Mouse (Mus musculus): ENCODE results near the gene Rnf115. TPM values are rescaled to one million over a fixed set of nuclear protein-coding genes. Genes with fewer than 3 reads are reported as not detected.

The Rnf115 gene
- polyA plus RNA-seq, 1 experiment from 2014 or later = 40.4 TPM

DNA sequence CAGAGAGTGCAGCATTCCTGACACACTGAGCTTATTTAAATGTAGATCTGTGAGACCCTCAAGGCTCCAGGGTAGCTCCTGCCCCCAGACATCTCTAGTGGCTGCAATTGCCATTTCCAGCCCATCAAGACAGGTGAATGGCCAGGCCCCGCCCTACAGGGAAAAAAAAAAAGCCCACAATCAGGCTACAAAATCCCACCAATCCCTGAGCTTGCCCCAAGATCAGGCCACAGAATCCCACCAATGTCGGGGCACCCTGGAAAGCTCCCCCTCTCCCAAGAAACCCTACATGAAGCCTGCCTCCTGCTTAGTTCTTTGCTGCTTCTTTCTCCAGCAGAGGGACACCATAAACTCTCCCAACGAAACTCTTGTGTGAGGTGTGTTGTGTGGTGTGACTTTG, 80.7 kb downstream of the Rnf115 start:
- no peak overlapping the region for H3K27ac ChIP-seq
- H3K4me2 ChIP-seq = no peak overlapping the region
- no peak for ATAC-seq (ENCODE audit: insufficient read depth, low FRiP score, low read depth)
- no peak overlapping the region for H3K9ac ChIP-seq
- H3K4me3 ChIP-seq (replicated peaks) = no peak overlapping the region
- no peaks in the 10 kb centered on the region for H3K4me1 ChIP-seq
- 74% methylated on average over 3 of the region's 3 CpGs for WGBS
- H3K9me3 ChIP-seq = no peaks in the 10 kb centered on the region
- H3K27me3 ChIP-seq (replicated peaks) = no peaks in the 10 kb centered on the region
- H3K36me3 ChIP-seq = no peaks in the 10 kb centered on the region

DNA sequence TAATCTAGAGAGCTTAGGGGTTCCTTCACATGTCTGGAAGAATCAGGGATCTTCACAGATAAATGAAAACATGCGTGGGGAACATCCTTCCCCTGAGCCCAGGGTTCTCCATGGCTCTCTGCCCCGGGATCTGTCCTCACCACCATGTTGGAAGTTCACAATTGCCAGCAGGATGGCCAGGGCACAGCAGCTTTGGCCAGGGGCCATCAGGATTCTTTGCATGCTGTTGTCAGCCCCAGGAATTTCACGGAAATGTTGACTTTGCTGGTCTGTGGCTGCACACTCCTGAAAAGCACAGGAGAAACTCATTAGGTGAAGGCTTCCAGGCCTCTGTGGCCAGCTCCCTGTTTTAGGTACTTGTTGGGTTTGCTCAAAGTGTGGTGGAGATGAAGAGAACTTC, 81.2 kb downstream of the Rnf115 start:
- Histone ChIP-seq H3K4me1 (peaks cover 5% of the 10 kb centered on the region), H3K36me3 (no peaks in the 10 kb centered on the region), H3K9ac (no peak overlapping the region), H3K27me3 (replicated peaks) (no peaks in the 10 kb centered on the region), H3K4me2 (no peak overlapping the region), H3K4me3 (replicated peaks) (no peak overlapping the region), H3K27ac (no peak overlapping the region), H3K9me3 (no peaks in the 10 kb centered on the region)
- ATAC-seq (ENCODE audit: insufficient read depth, low FRiP score, low read depth) = no peak
- 68% methylated on average over 3 of the region's 3 CpGs for WGBS

DNA sequence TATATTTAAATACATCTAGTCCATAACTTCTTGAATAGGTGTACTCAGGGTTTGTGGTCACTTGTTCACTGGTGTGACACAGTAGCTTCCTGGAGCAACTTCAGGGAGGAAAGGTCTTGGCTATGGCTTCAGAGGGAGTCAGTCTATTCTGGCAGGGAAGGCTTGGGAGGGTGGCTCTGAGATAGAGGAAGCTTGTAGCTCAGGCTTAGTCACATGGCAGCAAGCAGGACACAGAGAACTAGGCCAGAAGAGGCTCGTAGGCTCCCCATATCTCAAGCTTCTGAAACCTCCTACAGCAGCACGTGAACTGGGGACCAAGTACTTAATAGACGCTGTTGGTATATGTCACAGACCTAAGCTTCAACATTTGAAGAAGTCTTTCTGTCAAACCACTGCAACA, 83.8 kb downstream of the Rnf115 start:
- H3K4me1 ChIP-seq = peaks cover 6% of the 10 kb centered on the region

DNA sequence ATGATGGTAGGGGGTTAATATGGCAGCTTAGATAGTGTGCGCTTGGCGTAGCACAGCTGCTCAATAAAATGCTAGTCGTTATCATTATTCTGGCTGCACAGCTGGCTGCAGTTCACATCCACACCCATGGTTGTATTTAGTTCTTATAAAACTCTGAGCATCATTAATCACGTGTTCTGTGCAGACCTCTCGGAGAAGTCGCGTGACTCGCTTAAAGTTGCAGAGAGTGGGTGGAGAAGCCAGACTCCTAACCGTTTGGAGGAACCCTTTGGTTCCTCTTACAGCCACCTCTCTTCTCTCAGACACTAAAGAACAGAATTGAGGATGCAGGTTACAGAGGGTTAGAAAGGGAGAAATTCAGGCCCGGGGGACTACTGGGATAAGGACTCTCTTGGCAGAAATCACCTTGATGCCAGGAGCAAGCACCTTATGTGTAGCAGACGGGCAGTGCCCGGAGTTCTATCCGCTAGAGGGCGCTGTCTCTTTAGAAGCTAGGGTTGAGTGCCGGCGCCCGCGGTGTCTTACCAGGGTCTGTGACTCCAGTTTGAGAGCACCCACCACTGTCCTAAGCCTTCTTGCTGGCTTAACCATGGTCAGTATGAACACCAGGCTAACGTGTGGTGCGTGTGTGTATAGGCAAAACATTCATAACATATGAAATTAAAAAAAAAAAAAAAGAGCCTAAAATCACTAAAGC, 85.1 kb downstream of the Rnf115 start:
- no peak for ATAC-seq (ENCODE audit: insufficient read depth, low FRiP score, low read depth)
- no peaks in the 10 kb centered on the region for H3K9me3 ChIP-seq
- no peaks in the 10 kb centered on the region for H3K36me3 ChIP-seq
- no peak overlapping the region for H3K9ac ChIP-seq
- H3K27me3 ChIP-seq (replicated peaks) = no peaks in the 10 kb centered on the region
- WGBS = 24% methylated on average over 20 of the region's 20 CpGs
- H3K4me2 ChIP-seq = peak overlapping the region; percentile 36
- peak overlapping the region; percentile 12; the same call in 1 of the 2 replicates for H3K4me3 ChIP-seq (replicated peaks)
- H3K27ac ChIP-seq = no peak overlapping the region
- peaks cover 6% of the 10 kb centered on the region for H3K4me1 ChIP-seq

More for the DNA sequence above, 83.8 kb downstream of the Rnf115 start:
- H3K4me3 ChIP-seq (replicated peaks) = no peak overlapping the region
- no peak for ATAC-seq (ENCODE audit: insufficient read depth, low FRiP score, low read depth)
- 83% methylated on average over 3 of the region's 3 CpGs for WGBS
- H3K9me3 ChIP-seq = no peaks in the 10 kb centered on the region
- H3K9ac ChIP-seq = no peak overlapping the region
- H3K27me3 ChIP-seq (replicated peaks) = no peaks in the 10 kb centered on the region
- H3K36me3 ChIP-seq = no peaks in the 10 kb centered on the region
- H3K4me2 ChIP-seq = no peak overlapping the region
- H3K27ac ChIP-seq = no peak overlapping the region

DNA sequence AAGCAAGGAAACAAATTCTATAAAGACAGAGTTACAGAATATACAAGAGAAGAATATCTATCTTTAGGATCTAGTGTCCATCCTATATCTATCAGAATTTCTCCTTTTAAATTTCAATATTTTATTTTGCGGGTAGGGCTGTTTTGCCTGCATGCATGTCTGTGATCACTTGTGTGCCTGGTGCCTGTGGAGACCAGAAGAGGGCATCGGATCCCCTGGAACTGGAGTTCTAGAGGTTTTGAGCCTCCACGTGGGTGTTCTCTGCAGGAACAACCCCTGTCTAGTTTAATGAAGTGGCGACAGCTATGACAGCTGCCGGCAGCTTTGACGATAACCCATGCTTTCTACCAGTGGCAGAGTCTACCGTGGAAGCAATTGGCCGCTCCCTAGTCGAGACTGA, 85.6 kb downstream of the Rnf115 start:
- Histone ChIP-seq H3K27ac (no peak overlapping the region), H3K27me3 (replicated peaks) (no peaks in the 10 kb centered on the region), H3K9ac (no peak overlapping the region), H3K4me3 (replicated peaks) (no peak overlapping the region), H3K4me1 (peaks cover 6% of the 10 kb centered on the region), H3K4me2 (peak overlapping the region; percentile 36), H3K9me3 (no peaks in the 10 kb centered on the region), H3K36me3 (no peaks in the 10 kb centered on the region)
- no peak; the same call in 1 of the 2 replicates for ATAC-seq (ENCODE audit: insufficient read depth, low FRiP score, low read depth)
- 13% methylated on average over 9 of the region's 9 CpGs for WGBS

DNA sequence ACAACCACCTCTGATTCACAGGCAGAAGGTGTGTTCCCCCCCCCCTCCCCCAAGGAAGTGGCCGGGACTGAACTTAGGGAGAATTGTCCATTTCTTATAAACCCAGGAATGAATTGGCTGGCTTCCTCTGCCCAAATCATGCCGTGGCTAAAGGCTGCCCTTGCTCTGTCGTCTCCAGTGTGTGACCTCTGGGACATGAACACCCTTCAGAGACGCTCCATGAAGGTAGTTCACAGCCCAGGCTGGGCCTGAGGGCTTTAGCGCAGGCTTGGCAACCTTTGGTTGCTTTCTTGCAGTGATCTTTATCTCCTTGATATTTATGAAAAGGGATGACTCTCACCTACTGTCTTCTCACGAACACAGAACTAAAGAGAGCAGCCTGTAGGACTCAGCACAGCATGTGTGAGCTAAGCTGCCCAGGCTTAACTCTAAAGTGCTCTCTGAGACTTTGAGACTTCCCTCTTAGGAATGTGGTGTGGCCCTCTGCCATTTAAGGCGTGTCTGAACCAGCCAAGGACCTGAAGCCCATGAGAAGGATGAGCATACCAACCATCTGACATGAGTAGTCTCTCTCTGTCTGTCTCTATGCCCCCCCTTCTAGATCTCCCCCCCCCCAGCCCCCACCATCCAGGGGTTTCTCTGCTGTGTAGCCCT, 86.3 kb downstream of the Rnf115 start:
- ATAC-seq (ENCODE audit: insufficient read depth, low FRiP score, low read depth) = no peak
- Histone ChIP-seq H3K4me2 (peak overlapping the region; percentile 22), H3K9me3 (no peaks in the 10 kb centered on the region), H3K9ac (no peak overlapping the region), H3K4me1 (peaks cover 6% of the 10 kb centered on the region), H3K27me3 (replicated peaks) (no peaks in the 10 kb centered on the region), H3K36me3 (no peaks in the 10 kb centered on the region), H3K27ac (no peak overlapping the region), H3K4me3 (replicated peaks) (no peak overlapping the region)
- 44% methylated on average over 7 of the region's 7 CpGs for WGBS

DNA sequence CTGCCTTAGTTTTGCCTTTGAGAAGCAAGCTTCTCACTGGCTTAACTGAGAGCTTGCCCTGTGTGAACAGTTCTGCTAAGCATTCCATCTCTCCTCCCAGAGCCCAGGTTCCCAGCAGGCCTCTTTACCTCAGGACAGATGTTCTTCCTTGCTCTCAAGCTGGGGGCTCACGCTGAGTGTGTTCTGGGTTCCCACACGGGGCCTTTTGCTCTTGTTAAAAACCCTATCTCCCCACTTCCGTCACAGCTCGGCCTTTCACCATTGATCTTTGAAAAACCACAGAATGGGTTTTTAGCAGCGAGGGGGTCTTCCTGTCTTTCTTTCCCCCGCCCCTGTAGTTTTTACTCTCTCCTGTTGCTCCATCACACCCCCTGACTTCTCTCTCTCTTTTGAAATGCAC, 86.9 kb downstream of the Rnf115 start:
- H3K27ac ChIP-seq = no peak overlapping the region
- ATAC-seq (ENCODE audit: insufficient read depth, low FRiP score, low read depth) = no peak
- no peak overlapping the region for H3K4me3 ChIP-seq (replicated peaks)
- WGBS = 47% methylated on average over 6 of the region's 6 CpGs
- H3K9me3 ChIP-seq = no peaks in the 10 kb centered on the region
- H3K4me1 ChIP-seq = peaks cover 6% of the 10 kb centered on the region
- H3K27me3 ChIP-seq (replicated peaks) = no peaks in the 10 kb centered on the region
- H3K36me3 ChIP-seq = no peaks in the 10 kb centered on the region
- H3K9ac ChIP-seq = no peak overlapping the region
- no peak overlapping the region for H3K4me2 ChIP-seq

DNA sequence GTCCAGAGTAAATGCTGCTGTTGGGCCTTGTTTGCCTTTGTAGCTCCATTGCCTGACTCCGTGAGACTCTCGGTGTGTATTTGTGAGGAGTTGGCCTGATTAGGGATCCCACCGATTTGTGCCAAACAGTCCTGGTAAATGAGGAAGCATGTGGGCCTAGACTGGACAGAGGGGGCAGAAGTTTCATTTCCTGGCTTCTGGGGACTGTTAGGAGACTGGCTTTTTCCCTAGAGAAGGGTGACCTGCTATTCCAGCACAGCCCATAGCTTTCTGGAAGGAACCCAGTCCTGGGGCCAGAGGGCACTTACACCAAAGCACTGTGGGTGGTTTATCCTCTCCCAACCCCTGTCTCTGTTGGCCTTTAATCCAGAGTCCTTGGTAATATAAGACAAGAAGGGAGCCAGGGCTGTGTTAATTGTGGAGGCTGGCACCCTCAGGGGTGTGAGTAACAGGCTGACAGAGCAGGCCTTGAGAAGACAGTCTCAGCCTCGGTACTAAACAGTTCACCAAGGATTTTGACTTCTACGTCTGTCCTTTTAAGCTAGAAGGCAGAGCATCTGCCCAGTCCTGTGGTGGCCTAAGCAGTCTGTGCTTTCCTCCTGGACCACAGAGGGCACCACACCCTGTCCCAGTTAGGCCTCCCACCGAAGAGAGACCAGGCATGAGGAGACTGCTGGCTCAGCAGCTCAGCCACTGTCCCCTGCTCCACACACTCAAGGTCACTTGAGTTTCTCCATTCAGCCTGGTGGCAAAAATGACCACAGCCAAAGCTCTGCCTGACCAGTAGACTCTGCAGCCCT, 92.9 kb downstream of the Rnf115 start:
- no peak overlapping the region for H3K4me3 ChIP-seq (replicated peaks)
- ATAC-seq (ENCODE audit: insufficient read depth, low FRiP score, low read depth) = no peak
- H3K36me3 ChIP-seq = no peaks in the 10 kb centered on the region
- H3K9ac ChIP-seq = no peak overlapping the region
- no peaks in the 10 kb centered on the region for H3K9me3 ChIP-seq
- H3K4me1 ChIP-seq = no peaks in the 10 kb centered on the region
- no peak overlapping the region for H3K27ac ChIP-seq
- H3K27me3 ChIP-seq (replicated peaks) = no peaks in the 10 kb centered on the region
- 74% methylated on average over 6 of the region's 6 CpGs for WGBS
- H3K4me2 ChIP-seq = no peak overlapping the region

DNA sequence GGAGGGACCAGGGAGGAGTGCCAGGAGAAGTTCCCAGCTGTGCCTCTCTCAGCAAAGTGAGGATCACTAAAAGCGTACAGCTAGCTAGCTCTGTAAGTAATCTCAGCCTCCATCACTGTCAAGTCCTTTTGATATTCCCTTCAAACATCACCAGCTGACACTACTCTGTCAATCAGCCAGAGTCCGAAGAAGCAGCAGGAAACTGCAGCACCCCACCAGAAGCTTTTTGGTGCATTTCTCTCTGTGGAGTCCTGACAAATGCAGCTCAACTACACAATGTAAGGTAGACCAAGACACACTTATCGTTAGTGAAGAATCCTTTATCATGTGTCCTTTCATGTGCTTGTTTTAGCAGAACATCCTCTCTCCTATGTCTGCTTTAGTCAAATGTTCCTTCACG, 94.1 kb downstream of the Rnf115 start:
- no peak for ATAC-seq (ENCODE audit: insufficient read depth, low FRiP score, low read depth)

DNA sequence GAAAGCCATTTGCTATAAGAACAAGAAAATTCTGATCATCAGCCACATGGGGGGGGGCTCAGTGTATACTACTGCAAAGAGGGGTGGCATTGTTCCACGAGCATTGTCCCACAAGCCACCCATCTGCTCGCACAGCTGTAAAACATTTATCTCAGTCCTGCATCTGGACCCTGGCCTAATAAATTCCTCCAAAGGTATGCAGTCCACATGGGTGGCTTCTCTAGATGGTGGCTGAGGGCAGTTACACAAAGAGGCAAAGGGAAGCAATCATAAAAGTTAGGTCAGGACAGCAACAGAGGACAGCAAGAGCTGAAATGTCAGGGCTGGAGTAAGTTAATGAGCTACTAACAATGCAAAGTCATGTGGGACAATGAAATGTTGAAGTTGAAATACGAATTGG, 96.2 kb downstream of the Rnf115 start:
- Histone ChIP-seq H3K4me3 (replicated peaks) (no peak overlapping the region), H3K4me1 (no peaks in the 10 kb centered on the region), H3K9me3 (no peaks in the 10 kb centered on the region), H3K27me3 (replicated peaks) (no peaks in the 10 kb centered on the region), H3K27ac (no peak overlapping the region), H3K9ac (no peak overlapping the region), H3K36me3 (no peaks in the 10 kb centered on the region), H3K4me2 (no peak overlapping the region)
- 37% methylated on average over 3 of the region's 3 CpGs for WGBS
- ATAC-seq (ENCODE audit: insufficient read depth, low FRiP score, low read depth) = no peak

More for the DNA sequence above, 94.1 kb downstream of the Rnf115 start:
- H3K4me2 ChIP-seq = no peak overlapping the region
- no peak overlapping the region for H3K4me3 ChIP-seq (replicated peaks)
- H3K27me3 ChIP-seq (replicated peaks) = no peaks in the 10 kb centered on the region
- no peaks in the 10 kb centered on the region for H3K36me3 ChIP-seq
- no peaks in the 10 kb centered on the region for H3K9me3 ChIP-seq
- H3K9ac ChIP-seq = no peak overlapping the region
- no peak overlapping the region for H3K27ac ChIP-seq
- 82% methylated on average over 4 of the region's 4 CpGs for WGBS
- no peaks in the 10 kb centered on the region for H3K4me1 ChIP-seq

DNA sequence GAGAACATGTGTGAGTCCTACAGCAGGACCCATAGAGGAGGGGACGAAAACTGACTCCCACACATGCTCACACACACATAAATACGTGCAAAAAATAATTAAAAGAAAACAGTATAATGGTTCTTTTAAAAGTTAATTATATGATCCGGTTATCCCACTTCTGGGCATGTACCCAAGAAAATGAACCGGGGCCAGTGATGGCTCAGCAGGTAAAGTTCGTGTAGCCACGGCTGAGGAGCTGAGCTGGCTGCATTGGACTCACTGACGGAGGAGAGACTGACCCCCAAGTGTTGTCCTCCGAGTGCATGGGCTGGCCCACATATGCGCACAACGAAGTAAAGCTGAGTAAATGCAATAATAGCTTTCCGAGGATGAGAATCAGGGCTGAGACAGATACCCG, 97.2 kb downstream of the Rnf115 start:
- no peak overlapping the region for H3K4me2 ChIP-seq
- H3K27ac ChIP-seq = no peak overlapping the region
- no peaks in the 10 kb centered on the region for H3K9me3 ChIP-seq
- H3K9ac ChIP-seq = no peak overlapping the region
- WGBS = 85% methylated on average over 12 of the region's 12 CpGs
- no peaks in the 10 kb centered on the region for H3K36me3 ChIP-seq
- H3K4me1 ChIP-seq = no peaks in the 10 kb centered on the region
- H3K4me3 ChIP-seq (replicated peaks) = no peak overlapping the region
- no peaks in the 10 kb centered on the region for H3K27me3 ChIP-seq (replicated peaks)
- ATAC-seq (ENCODE audit: insufficient read depth, low FRiP score, low read depth) = no peak

DNA sequence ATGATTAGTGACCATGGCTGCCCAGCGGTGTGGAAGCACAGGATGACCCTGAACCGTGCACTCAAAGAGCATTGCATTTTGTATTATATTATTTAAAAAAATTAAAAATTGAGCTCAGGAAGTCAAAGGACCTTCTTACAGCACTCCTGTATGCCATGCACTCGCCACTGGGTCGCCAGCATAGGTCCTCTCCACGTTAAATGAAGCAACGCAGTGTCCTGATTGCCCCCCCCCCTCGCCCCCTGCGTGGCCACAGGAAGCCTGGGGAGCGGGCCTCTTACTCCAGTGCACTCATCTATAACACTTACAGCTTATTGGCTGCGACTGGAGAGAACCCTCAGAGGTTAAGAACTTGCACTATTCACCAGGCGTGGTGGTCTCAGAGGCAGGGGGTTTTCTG, 97.8 kb downstream of the Rnf115 start:
- no peak overlapping the region for H3K27ac ChIP-seq
- 48% methylated on average over 11 of the region's 11 CpGs for whole genome bisulfite sequencing
- H3K4me3 ChIP-seq (replicated peaks) = no peak overlapping the region
- H3K9me3 ChIP-seq = no peaks in the 10 kb centered on the region
- no peaks in the 10 kb centered on the region for H3K36me3 ChIP-seq
- H3K27me3 ChIP-seq (replicated peaks) = no peaks in the 10 kb centered on the region
- H3K4me2 ChIP-seq = no peak overlapping the region
- no peak for ATAC-seq (ENCODE audit: insufficient read depth, low FRiP score, low read depth)
- no peak overlapping the region for H3K9ac ChIP-seq
- no peaks in the 10 kb centered on the region for H3K4me1 ChIP-seq
